Mouse (Mus musculus): Measurements from ENCODE around the gene Pip5k1b. TPM values are rescaled to one million over a fixed set of nuclear protein-coding genes. Genes with fewer than 3 reads are reported as not detected.
A peak's percentile ranks its signal among the peaks of the same experiment; 100 is the strongest.

The Pip5k1b gene
- polyA plus RNA-seq, 1 experiment from 2014 or later: 2.6 TPM

GRCm38 (mm10) chr19:24253657-24254260 is 301.9 kb downstream of the Pip5k1b start:
- 30% methylated on average over 9 of the region's 9 CpGs for WGBS

GRCm38 (mm10) chr19:24251869-24252268 is 303.8 kb downstream of the Pip5k1b start:
- WGBS: 16% methylated on average over 6 of the region's 6 CpGs
- ATAC-seq (replicated peaks; ENCODE audit: low FRiP score, low read depth): no peak
- Histone ChIP-seq H3K4me3 (replicated peaks; ENCODE audit: low read depth, low read length) (no peak overlapping the region), H3K4me1 (replicated peaks; ENCODE audit: insufficient read depth, low read length) (peaks cover 10% of the 10 kb centered on the region), H3K36me3 (ENCODE audit: insufficient read depth, low read length) (no peaks in the 10 kb centered on the region), H3K4me2 (ENCODE audit: low read length) (peak overlapping the region; percentile 35; the same call in 1 of the 2 replicates), H3K9me3 (replicated peaks; ENCODE audit: low read length) (no peaks in the 10 kb centered on the region), H3K27me3 (ENCODE audit: insufficient read depth, low read length) (no peaks in the 10 kb centered on the region), H3K27ac (peak overlapping the region; percentile 76), H3K9ac (ENCODE audit: low read depth, low read length) (no peak overlapping the region)
- peak; percentile 86 for DNase-seq (ENCODE audit: low spot score)
- TF ChIP-seq CTCF (IDR thresholded peaks at IDR 0.05; ENCODE audit: low read depth): no peak

More at GRCm38 (mm10) chr19:24253657-24254260, 301.9 kb downstream of the Pip5k1b start:
- DNase-seq (ENCODE audit: low spot score) (no peak), ATAC-seq (replicated peaks; ENCODE audit: low FRiP score, low read depth) (no peak)
- Histone ChIP-seq H3K27me3 (ENCODE audit: insufficient read depth, low read length) (no peaks in the 10 kb centered on the region), H3K27ac (no peak overlapping the region; the same call in 1 of the 2 replicates), H3K4me3 (replicated peaks; ENCODE audit: low read depth, low read length) (no peak overlapping the region), H3K36me3 (ENCODE audit: insufficient read depth, low read length) (no peaks in the 10 kb centered on the region), H3K9me3 (replicated peaks; ENCODE audit: low read length) (no peaks in the 10 kb centered on the region), H3K4me2 (ENCODE audit: low read length) (no peak overlapping the region), H3K4me1 (replicated peaks; ENCODE audit: insufficient read depth, low read length) (peaks cover 10% of the 10 kb centered on the region), H3K9ac (ENCODE audit: low read depth, low read length) (no peak overlapping the region)
- no peak for TF ChIP-seq CTCF (IDR thresholded peaks at IDR 0.05; ENCODE audit: low read depth)

Other genes starting within 250 kb of the Pip5k1b start
- 63.8 and 65.6 TPM in 2 replicates for gene Fam122a, start 78.5 kb downstream of the Pip5k1b start, polyA plus RNA-seq (2015; fragmentation: Nextera tagmentation; extraction: Ambion mirVana)
- 17.5 and 21.5 TPM in 2 replicates for gene Tmem252, start 118.1 kb upstream of the Pip5k1b start, polyA plus RNA-seq (2015; fragmentation: Nextera tagmentation; extraction: Ambion mirVana)

Data from kidney, postnatal 0 days (tissue).